Mouse (Mus musculus) liver (tissue): Measurements from ENCODE around the gene Tjp2.

Source experiments
- DNase-seq: peaks from one replicate; pipeline ENCODE4 v3.0.0-alpha.2; 2020; ENCODE audit warnings: mixed read lengths

Gene Tjp2

DNA sequence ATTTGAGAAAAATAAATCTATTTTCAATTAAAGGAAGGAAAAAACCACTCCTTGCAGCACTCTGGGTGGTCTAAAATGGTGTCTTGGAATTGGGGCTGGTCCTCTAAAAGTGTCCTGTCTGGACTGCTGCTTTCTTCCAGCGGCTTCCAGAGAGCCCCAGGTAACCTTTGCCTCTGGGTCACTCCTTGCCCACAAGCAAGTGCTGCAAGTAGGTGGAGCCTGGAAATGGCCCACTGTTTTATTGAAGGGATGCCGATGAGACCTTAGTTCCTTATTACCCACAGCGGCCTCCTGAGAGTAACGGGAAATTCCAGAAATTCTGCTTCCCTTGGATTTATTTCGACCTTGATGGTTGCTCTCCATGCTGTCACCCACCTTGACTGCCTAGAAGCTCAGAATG lies 170.6 kb downstream of the Tjp2 start:
- DNase-seq = no peak

GRCm38 (mm10) chr19:24050514-24050913 lies 174.3 kb downstream of the Tjp2 start:
- no peak for DNase-seq

DNA sequence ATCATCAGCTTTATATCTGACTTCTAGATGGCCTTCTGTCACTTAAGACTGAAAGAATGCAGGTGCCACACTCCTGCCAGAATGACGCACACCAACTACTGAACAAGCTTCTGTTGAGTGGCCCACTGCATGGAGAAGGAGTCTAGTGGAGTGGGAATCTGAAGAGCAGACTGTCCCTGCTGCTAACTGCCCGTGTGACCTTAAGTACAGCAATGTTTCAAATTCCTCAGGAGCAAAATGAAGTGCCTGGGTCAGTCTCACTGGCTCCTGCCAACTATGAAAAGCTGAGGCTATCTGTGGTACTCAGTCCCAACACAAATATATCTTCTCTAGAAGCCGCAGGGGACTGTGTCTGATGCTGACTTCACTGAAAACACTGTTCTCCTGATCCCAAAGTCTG lies 175.5 kb downstream of the Tjp2 start:
- no peak for DNase-seq

- DNase-seq = no peak
Observed at GRCm38 (mm10) chr19:24046395-24046993, 178.3 kb downstream of the Tjp2 start.
